Mouse (Mus musculus): Measurements from ENCODE around the gene Serpine2. TPM values are rescaled to one million over a fixed set of nuclear protein-coding genes. Genes with fewer than 3 reads are reported as not detected.

Gene Serpine2
- polyA plus RNA-seq, 1 experiment from 2014 or later: 328 TPM

DNA sequence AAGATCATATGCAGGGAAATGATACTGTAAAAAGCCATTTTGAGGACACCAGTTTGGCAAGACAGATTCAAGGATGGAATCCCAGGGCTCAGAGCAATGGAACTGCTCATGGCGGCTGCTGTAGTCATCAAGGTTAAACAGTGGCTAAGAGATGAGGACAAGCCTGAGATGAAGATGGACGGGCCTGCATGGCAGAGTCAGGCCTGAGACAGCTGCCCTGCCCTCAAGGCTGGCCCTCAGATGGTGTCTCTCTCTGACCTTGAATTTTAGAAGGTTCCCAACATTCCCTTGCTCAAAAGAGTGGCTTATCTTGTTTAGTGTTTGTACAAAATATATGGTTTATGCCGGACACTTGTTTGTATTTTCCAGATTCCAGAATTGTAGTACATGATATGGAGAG is 107.5 kb downstream of the Serpine2 start:
- Histone ChIP-seq H3K27ac (no peak overlapping the region), H3K36me3 (replicated peaks; ENCODE audit: control insufficient read depth, insufficient read depth) (no peaks in the 10 kb centered on the region; the same call in 1 of the 2 replicates), H3K4me3 (replicated peaks; ENCODE audit: low read length) (no peak overlapping the region), H3K27me3 (ENCODE audit: control insufficient read depth, insufficient read depth, low read length) (no peaks in the 10 kb centered on the region), H3K4me2 (replicated peaks) (no peak overlapping the region), H3K4me1 (replicated peaks; ENCODE audit: control insufficient read depth, insufficient read depth, low read length) (no peaks in the 10 kb centered on the region), H3K9me3 (ENCODE audit: control insufficient read depth, low read length) (no peaks in the 10 kb centered on the region), H3K9ac (no peak overlapping the region)
- no peak for DNase-seq (ENCODE audit: low spot score)
- no peak for ATAC-seq (ENCODE audit: low FRiP score)
- 95% methylated on average over 3 of the region's 3 CpGs for whole genome bisulfite sequencing

DNA sequence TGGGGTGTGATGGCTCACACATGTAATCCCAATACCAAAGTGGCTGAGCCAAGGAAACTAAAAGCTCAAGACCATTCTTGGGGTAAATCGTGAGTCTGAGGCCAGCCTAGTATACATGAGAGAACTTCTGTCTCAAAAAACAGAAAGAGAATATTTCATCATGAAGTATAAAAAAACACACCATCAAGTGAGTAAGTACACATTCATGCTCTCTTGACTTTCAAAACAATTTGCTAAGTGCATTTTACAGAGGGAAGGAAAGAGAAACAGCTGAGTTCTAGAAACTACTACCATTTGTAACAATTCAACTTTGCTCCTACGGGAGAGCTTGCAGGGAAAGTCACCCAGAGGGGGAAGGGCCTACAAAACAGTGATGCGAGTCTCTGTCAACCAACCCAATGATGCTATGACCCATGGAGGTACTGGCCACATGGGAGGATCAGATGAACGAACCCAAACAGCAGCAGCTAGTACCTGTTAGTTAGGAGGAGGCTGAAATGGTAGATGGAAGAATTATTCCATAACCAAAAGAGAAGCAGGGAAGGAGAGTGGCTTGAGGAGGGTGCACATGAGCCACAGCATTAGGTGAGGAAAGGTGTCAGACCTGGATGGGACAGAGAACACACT is 108.2 kb downstream of the Serpine2 start:
- DNase-seq (ENCODE audit: low spot score) (no peak), ATAC-seq (ENCODE audit: low FRiP score) (no peak)
- H3K27ac ChIP-seq: no peak overlapping the region
- no peaks in the 10 kb centered on the region for H3K9me3 ChIP-seq (ENCODE audit: control insufficient read depth, low read length)
- H3K4me2 ChIP-seq (replicated peaks): no peak overlapping the region
- H3K36me3 ChIP-seq (replicated peaks; ENCODE audit: control insufficient read depth, insufficient read depth): no peaks in the 10 kb centered on the region; the same call in 1 of the 2 replicates
- H3K4me1 ChIP-seq (replicated peaks; ENCODE audit: control insufficient read depth, insufficient read depth, low read length): no peaks in the 10 kb centered on the region
- H3K9ac ChIP-seq: no peak overlapping the region
- H3K27me3 ChIP-seq (ENCODE audit: control insufficient read depth, insufficient read depth, low read length): no peaks in the 10 kb centered on the region
- 85% methylated on average over 4 of the region's 4 CpGs for WGBS
- no peak overlapping the region for H3K4me3 ChIP-seq (replicated peaks; ENCODE audit: low read length)

DNA sequence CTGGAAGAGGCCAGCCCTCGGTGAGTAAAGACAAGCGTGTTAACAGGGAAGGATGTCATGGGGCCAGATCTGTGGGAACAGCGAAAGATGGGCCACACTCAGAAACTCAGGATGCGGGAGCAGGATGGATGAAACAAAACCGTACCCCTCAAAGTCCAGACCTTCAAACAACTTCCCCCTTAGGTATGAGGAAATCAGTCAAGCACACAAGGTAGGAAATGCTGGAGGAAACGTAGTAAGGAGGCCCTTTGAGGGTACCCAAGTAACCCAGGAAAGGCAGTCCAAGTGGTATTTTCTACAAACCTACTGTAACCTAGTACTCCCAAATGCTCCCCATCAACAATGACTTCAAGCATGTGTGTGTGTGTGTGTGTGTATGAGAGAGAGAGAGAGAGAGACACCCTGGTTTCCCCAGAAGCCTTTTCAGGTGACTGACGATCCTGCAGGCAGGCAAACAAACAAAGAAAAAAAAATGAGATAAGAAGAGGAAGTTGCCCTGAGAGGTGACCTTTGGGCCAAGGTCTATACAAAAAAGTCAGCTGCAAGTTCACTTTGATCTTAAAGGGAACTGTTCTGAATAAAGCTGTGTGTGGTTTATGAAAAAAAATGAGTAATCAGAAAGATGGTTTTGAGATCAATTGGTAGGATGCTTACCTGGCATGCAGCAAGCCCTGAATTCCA is 108.8 kb downstream of the Serpine2 start:
- Histone ChIP-seq H3K36me3 (replicated peaks; ENCODE audit: control insufficient read depth, insufficient read depth) (no peaks in the 10 kb centered on the region; the same call in 1 of the 2 replicates), H3K4me3 (replicated peaks; ENCODE audit: low read length) (no peak overlapping the region), H3K4me2 (replicated peaks) (no peak overlapping the region), H3K4me1 (replicated peaks; ENCODE audit: control insufficient read depth, insufficient read depth, low read length) (no peaks in the 10 kb centered on the region), H3K27me3 (ENCODE audit: control insufficient read depth, insufficient read depth, low read length) (no peaks in the 10 kb centered on the region), H3K9ac (no peak overlapping the region), H3K9me3 (ENCODE audit: control insufficient read depth, low read length) (no peaks in the 10 kb centered on the region), H3K27ac (no peak overlapping the region)
- ATAC-seq (ENCODE audit: low FRiP score) (no peak), DNase-seq (ENCODE audit: low spot score) (no peak)
- WGBS: 84% methylated on average over 7 of the region's 7 CpGs

DNA sequence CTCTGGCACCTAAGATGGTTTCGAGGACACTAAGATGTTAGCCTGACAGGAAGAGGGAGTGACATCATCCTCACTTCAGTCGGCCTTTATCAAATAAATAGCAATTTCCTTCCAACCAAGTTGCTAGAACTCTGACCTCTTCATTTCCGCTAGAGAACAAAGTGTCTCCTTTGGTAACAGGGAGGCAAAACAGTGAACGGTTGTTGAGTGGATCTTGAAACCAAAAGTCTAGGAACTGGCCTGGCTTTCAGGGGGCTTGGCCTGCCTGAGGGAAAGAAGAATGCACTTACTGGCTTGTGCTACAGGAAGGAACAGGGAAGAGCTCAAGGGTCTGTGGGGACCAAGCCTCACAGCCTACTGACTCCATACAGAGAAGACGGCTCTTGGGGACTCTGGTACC is 109.8 kb downstream of the Serpine2 start:
- ATAC-seq (ENCODE audit: low FRiP score) (no peak), DNase-seq (ENCODE audit: low spot score) (no peak)
- H3K4me2 ChIP-seq (replicated peaks): no peak overlapping the region
- no peaks in the 10 kb centered on the region for H3K27me3 ChIP-seq (ENCODE audit: control insufficient read depth, insufficient read depth, low read length)
- no peak overlapping the region for H3K4me3 ChIP-seq (replicated peaks; ENCODE audit: low read length)
- 91% methylated on average over 5 of the region's 5 CpGs for WGBS
- no peaks in the 10 kb centered on the region for H3K9me3 ChIP-seq (ENCODE audit: control insufficient read depth, low read length)
- H3K9ac ChIP-seq: no peak overlapping the region
- no peak overlapping the region for H3K27ac ChIP-seq
- no peaks in the 10 kb centered on the region; the same call in 1 of the 2 replicates for H3K36me3 ChIP-seq (replicated peaks; ENCODE audit: control insufficient read depth, insufficient read depth)
- no peaks in the 10 kb centered on the region for H3K4me1 ChIP-seq (replicated peaks; ENCODE audit: control insufficient read depth, insufficient read depth, low read length)

DNA sequence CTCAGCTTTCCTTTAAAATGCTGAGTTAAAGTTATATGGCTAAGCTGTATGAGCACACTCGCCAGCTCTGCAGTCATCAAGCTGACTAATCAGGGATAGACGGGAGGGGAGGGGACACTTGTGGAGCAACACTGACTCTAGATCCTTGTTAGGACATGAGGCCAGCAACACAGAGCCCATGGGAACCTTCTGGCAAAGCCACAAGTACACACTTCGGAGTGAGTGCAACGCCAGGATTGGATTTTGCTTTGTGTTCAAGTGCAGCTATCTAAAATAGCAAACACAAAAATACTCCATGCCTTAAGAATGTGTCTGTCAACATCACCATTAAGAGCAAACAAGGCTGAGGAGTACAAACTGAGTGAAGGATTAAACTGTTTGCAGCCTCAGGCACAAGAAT is 114.9 kb downstream of the Serpine2 start:
- H3K36me3 ChIP-seq (replicated peaks; ENCODE audit: control insufficient read depth, insufficient read depth): no peaks in the 10 kb centered on the region
- WGBS: 91% methylated on average over 4 of the region's 4 CpGs
- DNase-seq (ENCODE audit: low spot score) (no peak), ATAC-seq (ENCODE audit: low FRiP score) (no peak)
- H3K9me3 ChIP-seq (ENCODE audit: control insufficient read depth, low read length): no peaks in the 10 kb centered on the region
- no peaks in the 10 kb centered on the region for H3K27me3 ChIP-seq (ENCODE audit: control insufficient read depth, insufficient read depth, low read length)
- no peak overlapping the region for H3K27ac ChIP-seq
- H3K9ac ChIP-seq: no peak overlapping the region
- H3K4me3 ChIP-seq (replicated peaks; ENCODE audit: low read length): no peak overlapping the region
- H3K4me1 ChIP-seq (replicated peaks; ENCODE audit: control insufficient read depth, insufficient read depth, low read length): 0 out of 2 replicates have a peak, but pooled peaks cover 2% of the 10 kb centered on the region
- H3K4me2 ChIP-seq (replicated peaks): no peak overlapping the region

Other genes with a start within 250 kb of the Serpine2 start
- 0.20 and 0.35 TPM in 2 replicates for gene Ap1s3, start 189.2 kb downstream of the Serpine2 start, polyA plus RNA-seq (2014; fragmentation: Nextera tagmentation; extraction: Ambion mirVana)
- gene Mrpl44, start 85.2 kb downstream of the Serpine2 start, polyA plus RNA-seq (2014; fragmentation: Nextera tagmentation; extraction: Ambion mirVana): 38.9 and 39.2 TPM in 2 replicates
- gene Wdfy1, start 85.0 kb downstream of the Serpine2 start, polyA plus RNA-seq (2014; fragmentation: Nextera tagmentation; extraction: Ambion mirVana): 106 and 117 TPM in 2 replicates